Mouse (Mus musculus) ES-E14 (cell line): ENCODE data around the gene Mrps18b. TPM values are rescaled to one million over a fixed set of nuclear protein-coding genes. Genes with fewer than 3 reads are reported as not detected.

Source experiments
- DNase-seq: peaks from one replicate; pipeline ENCODE4 v3.0.0-alpha.2; 2013; ENCODE audit warnings: low read depth, low spot score
- H3K27ac ChIP-seq: 2 replicates; pipeline ENCODE4 v1.5.1; 2012; ENCODE audit warnings: low read depth, mild to moderate bottlenecking, low read length, moderate library complexity, mixed read lengths; ENCODE audit not compliant: poor library complexity, insufficient read depth, severe bottlenecking
- H3K36me3 ChIP-seq: 2 replicates; pipeline ENCODE4 v1.6.1; 2012; ENCODE audit warnings: mild to moderate bottlenecking, low read length, moderate library complexity, mixed read lengths; ENCODE audit not compliant: control insufficient read depth, poor library complexity, insufficient read depth, severe bottlenecking
- H3K4me1 ChIP-seq, 2 experiments: fragments of 150-350 bp in 1 of 2; sonication (generic) in 1 of 2; 2 replicates each; pipeline ENCODE4 v1.6.1; 2012; ENCODE audit warnings: low read length in 2 of 2, mild to moderate bottlenecking in 1 of 2, mixed read lengths in 1 of 2; ENCODE audit not compliant: control insufficient read depth in 2 of 2, insufficient read depth in 2 of 2, poor library complexity in 1 of 2
- H3K4me3 ChIP-seq, 2 experiments: fragments of 150-350 bp in 1 of 2; sonication (generic) in 1 of 2; 2 replicates each; pipeline ENCODE4 v1.5.1; 2012; ENCODE audit warnings: low read length in 2 of 2, low read depth in 1 of 2, mild to moderate bottlenecking in 1 of 2, mixed read lengths in 1 of 2; ENCODE audit not compliant: insufficient read depth in 1 of 2, poor library complexity in 1 of 2, severe bottlenecking in 1 of 2
- H3K9ac ChIP-seq: 2 replicates; pipeline ENCODE4 v1.6.1; 2012; ENCODE audit warnings: low read depth, mild to moderate bottlenecking, low read length, mixed read lengths; ENCODE audit not compliant: poor library complexity, insufficient read depth, severe bottlenecking
- H3K9me3 ChIP-seq: fragments of 150-350 bp; sonication (generic); 2 replicates; pipeline ENCODE4 v1.6.1; 2012; ENCODE audit warnings: low read depth, mild to moderate bottlenecking, low read length; ENCODE audit not compliant: control insufficient read depth, insufficient read depth
- CHD2 ChIP-seq: IDR thresholded peaks from 2 replicates; pipeline ENCODE4 v1.6.1; 2014; ENCODE audit warnings: mild to moderate bottlenecking, low read depth, low read length, inconsistent platforms
- HCFC1 ChIP-seq: IDR thresholded peaks from 2 replicates; pipeline ENCODE4 v1.6.1; 2012; ENCODE audit warnings: low read length, inconsistent platforms, borderline replicate concordance; ENCODE audit not compliant: insufficient read depth
- MAFK ChIP-seq: IDR thresholded peaks from 2 replicates; pipeline ENCODE4 v1.6.1; 2014; ENCODE audit warnings: mild to moderate bottlenecking, low read depth, low read length, inconsistent platforms; ENCODE audit not compliant: insufficient read depth
- ZC3H11A ChIP-seq: IDR thresholded peaks from 2 replicates; pipeline ENCODE4 v1.6.1; 2012; ENCODE audit warnings: low read depth, mild to moderate bottlenecking, inconsistent platforms, low read length, borderline replicate concordance
- ZNF384 ChIP-seq: IDR thresholded peaks from 2 replicates; pipeline ENCODE4 v1.6.1; 2012; ENCODE audit warnings: low read depth, low read length, inconsistent platforms
- in situ Hi-C, 2 experiments: fragments of 600-800 bp; cut with MboI; formaldehyde crosslinking; loops; one replicate each; pipeline ENCODE4 v1.15.1; 2025; ENCODE audit warnings: low sequenced_read_pairs in 2 of 2, inconsistent platforms in 1 of 2; ENCODE audit not compliant: unreplicated experiment in 2 of 2
- total RNA-seq: library from RNA; depleted of rRNA; stranded (reverse); fragments of 300-350 nt; gene quantifications from 2 replicates; pipeline ENCODE4 v1.2.3, GENCODE M21; 2012

Gene Mrps18b
- total RNA-seq, 1 experiment = 189 TPM

DNA sequence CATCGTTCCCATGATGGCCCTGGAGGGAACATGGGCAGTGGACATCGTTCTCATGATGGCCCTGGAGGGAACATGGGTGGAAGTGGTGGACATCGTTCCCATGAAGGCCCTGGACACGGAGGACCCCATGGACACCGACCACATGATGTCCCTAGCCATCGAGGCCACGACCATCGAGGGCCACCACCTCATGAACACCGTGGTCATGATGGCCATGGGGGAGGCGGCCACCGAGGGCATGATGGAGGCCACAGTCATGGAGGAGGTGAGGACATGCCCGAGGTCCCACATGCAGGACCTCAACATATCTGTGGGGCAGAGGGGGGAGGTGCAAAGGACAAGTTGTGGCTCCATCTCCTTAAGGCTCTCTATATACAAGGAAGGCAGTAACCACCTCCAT lies 14.4 kb upstream of the Mrps18b start:
- no peaks in the 10 kb centered on the region for H3K9me3 ChIP-seq
- peaks cover 49% of the 10 kb centered on the region for H3K36me3 ChIP-seq
- TF ChIP-seq MAFK (no peak), HCFC1 (no peak), CHD2 (no peak), ZC3H11A (no peak), ZNF384 (no peak)
- H3K27ac ChIP-seq = no peak overlapping the region
- DNase-seq = no peak
- H3K4me1 ChIP-seq = no peaks in the 10 kb centered on the region; a peak in 1 of 4 replicates
- in situ Hi-C loops = no loop called here
- H3K4me3 ChIP-seq = no peak overlapping the region
- no peak overlapping the region for H3K9ac ChIP-seq

GRCm38 (mm10) chr17:35929534-35929933 lies 13.3 kb upstream of the Mrps18b start:
- TF ChIP-seq MAFK (no peak), ZNF384 (no peak), CHD2 (no peak), ZC3H11A (no peak), HCFC1 (no peak)
- no peak overlapping the region for H3K27ac ChIP-seq
- H3K9me3 ChIP-seq = no peaks in the 10 kb centered on the region
- H3K9ac ChIP-seq = no peak overlapping the region
- H3K36me3 ChIP-seq = peaks cover 56% of the 10 kb centered on the region
- no peak overlapping the region for H3K4me3 ChIP-seq
- no peak for DNase-seq
- no peaks in the 10 kb centered on the region; a peak in 1 of 4 replicates for H3K4me1 ChIP-seq
- in situ Hi-C loops = no loop called here

- TF ChIP-seq CHD2 = no peak
- TF ChIP-seq MAFK = no peak
- TF ChIP-seq HCFC1 = no peak
- TF ChIP-seq ZC3H11A = no peak
- TF ChIP-seq ZNF384 = no peak
- no peak overlapping the region for H3K9ac ChIP-seq
- H3K27ac ChIP-seq = no peak overlapping the region
- in situ Hi-C loops = no loop called here
- H3K9me3 ChIP-seq = no peaks in the 10 kb centered on the region
- H3K4me1 ChIP-seq = no peaks in the 10 kb centered on the region; a peak in 1 of 4 replicates
- H3K36me3 ChIP-seq = peaks cover 72% of the 10 kb centered on the region
- no peak for DNase-seq
- H3K4me3 ChIP-seq = no peak overlapping the region
Measured at GRCm38 (mm10) chr17:35927471-35927870, 11.3 kb upstream of the Mrps18b start.

- no peak for DNase-seq
- no peak overlapping the region for H3K4me3 ChIP-seq
- TF ChIP-seq CHD2 (no peak), MAFK (no peak), ZNF384 (no peak), HCFC1 (no peak), ZC3H11A (no peak)
- peaks cover 47% of the 10 kb centered on the region for H3K36me3 ChIP-seq
- H3K9me3 ChIP-seq = no peaks in the 10 kb centered on the region
- H3K9ac ChIP-seq = no peak overlapping the region
- peaks cover 0 to 6% of the 10 kb centered on the region in 2 experiments; a peak in 2 of 4 replicates for H3K4me1 ChIP-seq
- in situ Hi-C loops = no loop called here
- H3K27ac ChIP-seq = no peak overlapping the region
Measured at GRCm38 (mm10) chr17:35923281-35923680, 7.1 kb upstream of the Mrps18b start.

GRCm38 (mm10) chr17:35922566-35922965 lies 6.4 kb upstream of the Mrps18b start:
- H3K36me3 ChIP-seq = peaks cover 44% of the 10 kb centered on the region
- no peak overlapping the region for H3K9ac ChIP-seq
- in situ Hi-C loops = no loop called here
- H3K9me3 ChIP-seq = no peaks in the 10 kb centered on the region
- no peak for DNase-seq
- H3K4me1 ChIP-seq = peaks cover 0 to 6% of the 10 kb centered on the region in 2 experiments; a peak in 2 of 4 replicates
- H3K4me3 ChIP-seq = no peak overlapping the region
- no peak overlapping the region for H3K27ac ChIP-seq
- TF ChIP-seq HCFC1 (no peak), MAFK (no peak), ZC3H11A (no peak), CHD2 (no peak), ZNF384 (no peak)
